In genomic region chr19:28546933-28547332, GRCm38 (mm10) we compare ENCODE assay signal across 12 mouse cellular contexts.
A peak's percentile ranks its signal among the peaks of the same experiment; 100 is the strongest.
DNase-seq lines count a peak whose midpoint lies in the region; ATAC-seq and TF ChIP-seq lines count a peak whose summit lies in the region.
"Had no signal": no experiment of that assay in that cellular context is flagged by ENCODE, and none has a peak within 500 bp of the region (broad histone marks: within the 10 kb centered on the region; RNA-seq: fewer than 3 reads in every experiment).

No protein-coding gene starts in this region.

- no peak overlapping the region for H3K27ac ChIP-seq in left cerebral cortex, adult 2 months
- H3K27ac ChIP-seq in CH12.LX (ENCODE audit: insufficient read depth, low read depth): no peak overlapping the region
- H3K27ac ChIP-seq in forebrain, embryonic 11.5 days (ENCODE audit: low read depth, low read length): no peak overlapping the region
- H3K27ac ChIP-seq: heart, embryonic 15.5 days; limb, embryonic 13.5 days had no signal

- no peak for TF ChIP-seq EP300 in CH12.LX (IDR thresholded peaks at IDR 0.05; ENCODE audit: low read length)

- no peaks in the 10 kb centered on the region for H3K36me3 ChIP-seq in CH12.LX (replicated peaks in 1 of 2; ENCODE audit: control insufficient read depth in 1 of 2, insufficient read depth in 1 of 2, low read length in 1 of 2)
- H3K36me3 ChIP-seq in forebrain, embryonic 11.5 days (ENCODE audit: control insufficient read depth, insufficient read depth, low read length): no peaks in the 10 kb centered on the region
- H3K36me3 ChIP-seq: G1E; heart, embryonic 15.5 days; limb, embryonic 13.5 days had no signal

- no peak for TF ChIP-seq POLR2A in CH12.LX (IDR thresholded peaks at IDR 0.05; ENCODE audit: low read depth, low read length)

- in situ Hi-C loops in CH12.LX (cut with MboI; ENCODE audit: low pct_ligation_motif_present, low pct_unique_long_range_greater_than_20kb, low sequenced_read_pairs): no loop called here

- H3K4me1 ChIP-seq in CH12.LX (ENCODE audit: control insufficient read depth in 1 of 2, insufficient read depth in 2 of 2): no peaks in the 10 kb centered on the region; a peak in 1 of 4 replicates
- no peaks in the 10 kb centered on the region for H3K4me1 ChIP-seq in forebrain, embryonic 11.5 days (replicated peaks; ENCODE audit: control insufficient read depth, insufficient read depth, low read length)
- H3K4me1 ChIP-seq: heart, embryonic 15.5 days had no signal

- no peak overlapping the region for H3K9ac ChIP-seq in CH12.LX (ENCODE audit: insufficient read depth, low read depth)
- H3K9ac ChIP-seq in forebrain, embryonic 11.5 days (ENCODE audit: low read length): no peak overlapping the region
- H3K9ac ChIP-seq: heart, embryonic 15.5 days; limb, embryonic 13.5 days had no signal

- no peak overlapping the region for H3K4me2 ChIP-seq in CH12.LX (ENCODE audit: insufficient read depth, low read depth, poor library complexity, severe bottlenecking)
- H3K4me2 ChIP-seq in forebrain, embryonic 11.5 days (ENCODE audit: low read depth, low read length, severe bottlenecking): no peak overlapping the region
- H3K4me2 ChIP-seq: heart, embryonic 15.5 days; limb, embryonic 13.5 days; midbrain, embryonic 11.5 days had no signal

- peak; percentile 40 for TF ChIP-seq RAD21 in CH12.LX (IDR thresholded peaks at IDR 0.05; ENCODE audit: low read depth, low read length)

- H3K27me3 ChIP-seq in CH12.LX (replicated peaks): no peaks in the 10 kb centered on the region
- no peaks in the 10 kb centered on the region for H3K27me3 ChIP-seq in forebrain, embryonic 11.5 days (ENCODE audit: control insufficient read depth, insufficient read depth, low read length)
- H3K27me3 ChIP-seq: heart, embryonic 15.5 days; limb, embryonic 13.5 days had no signal

- peak; percentile 39 for TF ChIP-seq CTCF in left cerebral cortex, adult 2 months (IDR thresholded peaks at IDR 0.05)
- TF ChIP-seq CTCF in CH12.LX (conservative IDR thresholded peaks at IDR 0.05 in 1 of 2, IDR thresholded peaks at IDR 0.05 in 1 of 2; ENCODE audit: low read depth in 2 of 2, low read length in 2 of 2): peak; percentile 51 to 65; a peak in 3 of 4 replicates

- no peak overlapping the region for H3K4me3 ChIP-seq in left cerebral cortex, adult 2 months
- no peak overlapping the region for H3K4me3 ChIP-seq in CH12.LX (replicated peaks in 1 of 3; ENCODE audit: low read depth in 2 of 3, low read length in 2 of 3, poor library complexity in 1 of 3)
- H3K4me3 ChIP-seq in forebrain, embryonic 11.5 days (ENCODE audit: low read depth, low read length): no peak overlapping the region
- H3K4me3 ChIP-seq: heart, embryonic 15.5 days; limb, embryonic 13.5 days had no signal

- dilution Hi-C loops in CH12.LX (cut with MboI; ENCODE audit: extremely low pct_ligation_motif_present, extremely low pct_unique_long_range_greater_than_20kb, low sequenced_read_pairs): no loop called here

- H3K9me3 ChIP-seq in CH12.LX (replicated peaks; ENCODE audit: low read length): no peaks in the 10 kb centered on the region
- H3K9me3 ChIP-seq in forebrain, embryonic 11.5 days (ENCODE audit: control insufficient read depth, low read length): no peaks in the 10 kb centered on the region; the same call in 1 of the 2 replicates
- H3K9me3 ChIP-seq: G1E; heart, embryonic 15.5 days had no signal

- H3K79me2 ChIP-seq in CH12.LX (replicated peaks; ENCODE audit: control insufficient read depth, extremely low read depth, insufficient read depth, poor library complexity, severe bottlenecking): no peaks in the 10 kb centered on the region

- ATAC-seq in forebrain, embryonic 11.5 days (replicated peaks; ENCODE audit: low FRiP score): no peak

- DNase-seq in cerebellum, postnatal 10 days: peak; percentile 19 to 23
- no peak for DNase-seq in cerebellum, adult 11-12 months
- no peak for DNase-seq in left cerebral cortex, adult 2 months (ENCODE audit: extremely low spot score in 1 of 2, low spot score in 2 of 2)
- no peak for DNase-seq in left cerebral cortex, postnatal 10 days (ENCODE audit: extremely low spot score in 1 of 2, low spot score in 2 of 2)
- DNase-seq in CH12.LX (ENCODE audit: extremely low read depth): peak; percentile 17
- peak; percentile 39 for DNase-seq in induced T-regulatory cell, adult 2 months (ENCODE audit: low read depth)
- DNase-seq in forebrain, embryonic 11.5 days (ENCODE audit: low spot score): no peak
- no peak for DNase-seq in yolk sac, embryonic 10.5 days (ENCODE audit: low spot score)

- WGBS in forebrain, embryonic 11.5 days: 97% methylated on average over 3 of the region's 3 CpGs

- intact Hi-C loops in left cerebral cortex, adult 2 months (cut with DNase I): loop anchor here (10.0 kb wide), 1 partner anchor 178 kb away; no protein-coding TSS in a partner anchor
- intact Hi-C loops in left cerebral cortex, postnatal 10 days (cut with DNase I): no loop called here

TF ChIP-seq in CH12.LX, 34 proteins besides CTCF, POLR2A, EP300 and RAD21:
- TF ChIP-seq TCF12 (IDR thresholded peaks at IDR 0.05; ENCODE audit: low read depth, low read length): no peak
- no peak for TF ChIP-seq ZMIZ1 (IDR thresholded peaks at IDR 0.05; ENCODE audit: low read depth, low read length)
- peak; percentile 46 for TF ChIP-seq SMC3 (IDR thresholded peaks at IDR 0.05; ENCODE audit: low read depth, low read length)

Comparison
In these comparisons a context has a peak if more than half of its experiments do, and no peak if none do; other contexts are left out.
1. DNase-seq: peak in cerebellum, postnatal 10 days (2 of 2), CH12.LX (single experiment) and induced T-regulatory cell, adult 2 months (single experiment); none in cerebellum, adult 11-12 months (single experiment), left cerebral cortex, adult 2 months (0 of 2), left cerebral cortex, postnatal 10 days (0 of 2), forebrain, embryonic 11.5 days (single experiment) and yolk sac, embryonic 10.5 days (single experiment).